Mouse (Mus musculus): Measurements from ENCODE around the gene Baz2b. TPM values are rescaled to one million over a fixed set of nuclear protein-coding genes. Genes with fewer than 3 reads are reported as not detected.

Gene Baz2b
- polyA plus RNA-seq (2012; ENCODE audit: low replicate concordance): 6.3 and 8.9 TPM in 2 replicates

DNA sequence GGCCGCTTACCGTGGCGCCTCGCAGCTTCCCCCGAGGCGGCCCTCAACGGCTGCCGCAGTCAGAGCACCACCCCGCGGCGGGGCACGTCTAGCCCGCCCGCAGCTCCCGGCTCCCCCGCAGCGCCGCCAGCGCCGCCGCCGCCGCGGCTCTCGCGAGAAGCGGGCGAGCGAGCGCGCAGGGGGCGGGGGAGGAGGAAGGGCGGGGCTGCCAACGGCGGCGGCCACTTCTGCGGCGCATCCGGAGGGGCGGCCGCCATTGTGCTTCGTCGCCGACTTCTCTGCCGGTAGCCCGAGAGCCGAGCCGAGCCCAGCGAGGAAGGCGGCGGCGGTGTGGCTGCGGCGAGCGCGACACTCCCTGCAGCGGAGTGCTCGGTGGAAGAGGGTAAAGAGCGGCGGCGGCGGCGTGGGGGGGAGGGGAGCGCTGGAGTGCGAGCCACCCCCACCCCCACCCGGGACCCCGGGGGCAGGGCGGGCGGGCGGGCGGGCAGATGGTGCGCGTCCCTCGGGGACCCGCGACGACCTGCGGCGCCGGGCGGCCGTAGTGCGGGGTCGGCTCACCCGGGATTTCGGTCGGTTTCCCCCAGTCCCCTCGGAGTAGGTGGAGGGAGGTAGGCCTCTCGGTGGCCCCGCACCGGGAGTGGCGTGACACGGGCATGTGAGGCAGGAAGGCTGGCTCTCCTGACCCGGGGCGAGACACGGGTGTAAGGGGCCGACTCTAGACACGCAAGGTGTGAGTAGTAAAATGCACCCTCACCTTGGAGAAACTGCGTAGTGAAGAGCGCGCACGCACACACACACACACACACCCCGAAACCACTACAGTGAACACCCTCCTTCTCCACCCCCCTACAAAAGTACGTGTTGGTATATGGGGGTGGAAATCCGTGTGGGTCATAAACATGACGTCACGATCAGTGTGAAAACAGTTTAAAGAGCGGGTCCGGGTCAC is at the start of gene Baz2b, which contains the start of gene March7:
Gene Baz2b, minus strand, starts transcription at position 137 of the 949 bp plus-strand sequence.
Gene March7, plus strand, starts transcription at position 185 of the 949 bp plus-strand sequence.

DNA sequence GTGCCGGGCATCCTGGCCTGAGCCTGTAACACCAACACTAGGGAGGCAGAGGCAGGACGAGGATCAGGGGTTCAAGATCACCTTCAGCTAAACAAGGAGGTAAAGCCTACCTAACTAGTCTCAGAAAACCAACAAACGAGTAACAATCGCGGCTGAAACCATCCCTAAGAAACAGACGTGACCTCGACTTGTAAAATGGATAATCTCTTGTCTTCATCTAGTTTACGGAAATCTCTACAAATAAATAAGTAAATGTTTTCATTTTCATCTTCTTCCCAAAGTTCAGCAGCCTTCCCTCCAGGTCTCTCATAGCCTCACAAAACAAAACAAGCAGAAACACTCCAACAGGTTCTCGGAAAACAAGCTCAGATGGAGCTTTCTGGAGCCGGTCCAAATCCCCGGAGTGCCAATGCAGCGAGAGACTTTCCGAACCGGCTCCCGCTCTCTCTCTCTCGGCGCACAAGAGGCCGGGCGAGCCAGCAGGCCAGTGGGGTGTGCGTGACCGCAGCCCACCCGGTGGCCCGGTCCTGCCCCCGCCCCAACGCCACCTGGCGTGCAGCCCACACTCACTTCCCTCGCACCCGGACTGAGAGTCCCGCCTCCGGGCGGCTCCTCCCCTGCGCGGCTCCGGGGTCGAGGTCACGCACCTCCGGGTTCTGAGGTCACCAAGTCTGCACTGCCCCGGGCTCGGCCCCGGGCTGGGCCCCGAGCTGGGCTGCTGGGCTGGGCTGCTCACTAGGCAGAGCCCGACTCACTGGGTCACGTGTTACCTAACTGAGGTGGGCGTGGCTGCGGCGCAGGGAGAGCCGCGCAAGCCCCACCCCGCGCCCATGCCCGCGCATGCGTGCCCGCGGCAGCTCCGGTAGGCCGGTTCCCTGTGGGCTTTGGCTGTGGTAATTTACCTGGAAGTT is 327.6 kb downstream of the Baz2b start, which contains the start of gene Wdsub1:
Gene Wdsub1, minus strand, starts transcription at position 761 of the 911 bp plus-strand sequence.

Other genes with a start within 250 kb of the Baz2b start
- gene March7, start within 50 bp of the Baz2b start, polyA plus RNA-seq (2012; ENCODE audit: low replicate concordance): 0.82 and 5.3 TPM in 2 replicates
- gene Cd302, start 74.6 kb upstream of the Baz2b start, polyA plus RNA-seq (2012; ENCODE audit: low replicate concordance): 5.6 and 8.9 TPM in 2 replicates
- 0.25 and 0.36 TPM in 2 replicates for gene Ly75, start 173.5 kb upstream of the Baz2b start, polyA plus RNA-seq (2012; ENCODE audit: low replicate concordance)

Data from leukemia stem cell, adult 10-12 weeks (primary cell).